In genomic region chr2:63878477-63878876, GRCm38 (mm10) we compare ENCODE assay signal across 19 mouse cellular contexts.
A peak's percentile ranks its signal among the peaks of the same experiment; 100 is the strongest.
DNase-seq lines count a peak whose midpoint lies in the region; ATAC-seq and TF ChIP-seq lines count a peak whose summit lies in the region.
"Had no signal": no experiment of that assay in that cellular context is flagged by ENCODE, and none has a peak within 500 bp of the region (broad histone marks: within the 10 kb centered on the region; RNA-seq: fewer than 3 reads in every experiment).

No protein-coding gene starts in this region.

- no peaks in the 10 kb centered on the region for H3K36me3 ChIP-seq in embryonic facial prominence, embryonic 11.5 days (replicated peaks; ENCODE audit: control insufficient read depth, insufficient read depth, low read depth, low read length)
- H3K36me3 ChIP-seq in embryonic facial prominence, embryonic 10.5 days (replicated peaks): no peaks in the 10 kb centered on the region
- H3K36me3 ChIP-seq in heart, embryonic 16.5 days (ENCODE audit: control insufficient read depth, insufficient read depth): no peaks in the 10 kb centered on the region
- H3K36me3 ChIP-seq in heart, adult 2 months (ENCODE audit: control insufficient read depth, insufficient read depth, low read length): no peaks in the 10 kb centered on the region
- H3K36me3 ChIP-seq in lung, embryonic 14.5 days (ENCODE audit: insufficient read depth): no peaks in the 10 kb centered on the region
- H3K36me3 ChIP-seq: forebrain, embryonic 15.5 days; heart, embryonic 10.5 days; hindbrain, embryonic 10.5 days; intestine, embryonic 15.5 days had no signal

- 44% methylated on average over 6 of the region's 6 CpGs for WGBS in embryonic facial prominence, embryonic 11.5 days
- 58% methylated on average over 6 of the region's 6 CpGs for WGBS in embryonic facial prominence, embryonic 10.5 days
- WGBS in heart, embryonic 16.5 days: 29% methylated on average over 6 of the region's 6 CpGs
- WGBS in heart, adult 2 months: 47% methylated on average over 6 of the region's 6 CpGs
- WGBS in lung, embryonic 14.5 days: 53% methylated on average over 6 of the region's 6 CpGs

- H3K9ac ChIP-seq in embryonic facial prominence, embryonic 11.5 days (replicated peaks; ENCODE audit: low read length): no peak overlapping the region
- no peak overlapping the region for H3K9ac ChIP-seq in heart, embryonic 16.5 days (ENCODE audit: low read length)
- H3K9ac ChIP-seq in heart, adult 2 months (ENCODE audit: low read depth, low read length): no peak overlapping the region
- H3K9ac ChIP-seq in lung, embryonic 14.5 days: no peak overlapping the region
- H3K9ac ChIP-seq: forebrain, embryonic 15.5 days; intestine, embryonic 15.5 days had no signal

- H3K27me3 ChIP-seq in embryonic facial prominence, embryonic 11.5 days (ENCODE audit: control insufficient read depth, insufficient read depth, low read length): no peaks in the 10 kb centered on the region
- no peaks in the 10 kb centered on the region for H3K27me3 ChIP-seq in embryonic facial prominence, embryonic 10.5 days (replicated peaks; ENCODE audit: low read depth, poor library complexity, severe bottlenecking)
- no peaks in the 10 kb centered on the region for H3K27me3 ChIP-seq in heart, embryonic 16.5 days (ENCODE audit: control insufficient read depth, insufficient read depth, low read length)
- no peaks in the 10 kb centered on the region for H3K27me3 ChIP-seq in heart, adult 2 months (ENCODE audit: control insufficient read depth, insufficient read depth, low read length)
- no peaks in the 10 kb centered on the region for H3K27me3 ChIP-seq in lung, embryonic 14.5 days (ENCODE audit: insufficient read depth, low read length)
- H3K27me3 ChIP-seq: forebrain, embryonic 15.5 days; intestine, embryonic 15.5 days had no signal

- no peak for TF ChIP-seq POLR2A in heart, adult 2 months (IDR thresholded peaks at IDR 0.05; ENCODE audit: insufficient read depth, low read depth, low read length)

- no peaks in the 10 kb centered on the region for H3K9me3 ChIP-seq in embryonic facial prominence, embryonic 11.5 days (replicated peaks; ENCODE audit: control insufficient read depth, low read length)
- H3K9me3 ChIP-seq in embryonic facial prominence, embryonic 10.5 days: no peaks in the 10 kb centered on the region
- no peaks in the 10 kb centered on the region for H3K9me3 ChIP-seq in heart, embryonic 16.5 days (replicated peaks; ENCODE audit: control insufficient read depth, low read length)
- no peaks in the 10 kb centered on the region for H3K9me3 ChIP-seq in lung, embryonic 14.5 days (ENCODE audit: low read depth, low read length)
- H3K9me3 ChIP-seq: forebrain, embryonic 15.5 days; heart, embryonic 10.5 days; hindbrain, embryonic 10.5 days; intestine, embryonic 15.5 days had no signal

- H3K4me2 ChIP-seq in embryonic facial prominence, embryonic 11.5 days (ENCODE audit: low read depth, low read length): no peak overlapping the region
- H3K4me2 ChIP-seq in heart, embryonic 16.5 days (ENCODE audit: low read depth, low read length): peak overlapping the region; percentile 36; the same call in 1 of the 2 replicates
- no peak overlapping the region for H3K4me2 ChIP-seq in lung, embryonic 14.5 days
- H3K4me2 ChIP-seq: forebrain, embryonic 15.5 days; intestine, embryonic 15.5 days had no signal

- ATAC-seq in embryonic facial prominence, embryonic 11.5 days (replicated peaks; ENCODE audit: insufficient number of reproducible peaks, low FRiP score, low TSS enrichment, low read depth): no peak
- peak; percentile 75 for ATAC-seq in heart, embryonic 16.5 days (replicated peaks; ENCODE audit: extremely low read depth, insufficient read depth, low FRiP score)
- no peak for ATAC-seq in lung, embryonic 14.5 days (ENCODE audit: insufficient read depth)
- ATAC-seq: forebrain, embryonic 15.5 days; intestine, embryonic 15.5 days had no signal

- H3K4me1 ChIP-seq in embryonic facial prominence, embryonic 11.5 days (ENCODE audit: control insufficient read depth, insufficient read depth, low read length): peaks cover 2% of the 10 kb centered on the region
- peaks cover 33% of the 10 kb centered on the region for H3K4me1 ChIP-seq in embryonic facial prominence, embryonic 10.5 days
- H3K4me1 ChIP-seq in heart, embryonic 16.5 days (ENCODE audit: control insufficient read depth, insufficient read depth, low read length): peaks cover 7% of the 10 kb centered on the region
- H3K4me1 ChIP-seq in heart, adult 2 months (ENCODE audit: control insufficient read depth, insufficient read depth, low read length): no peaks in the 10 kb centered on the region
- H3K4me1 ChIP-seq in lung, embryonic 14.5 days (ENCODE audit: insufficient read depth): no peaks in the 10 kb centered on the region
- H3K4me1 ChIP-seq: forebrain, embryonic 15.5 days; hindbrain, embryonic 10.5 days; intestine, embryonic 15.5 days had no signal

- DNase-seq in embryonic facial prominence, embryonic 11.5 days (ENCODE audit: low spot score): peak; percentile 65
- DNase-seq in embryonic facial prominence, embryonic 10.5 days (ENCODE audit: low spot score): no peak
- no peak for DNase-seq in heart, adult 2 months
- peak; percentile 30 for DNase-seq in lung, embryonic 14.5 days
- no peak for DNase-seq in lung, postnatal 10 days
- peak; percentile 49 for DNase-seq in forelimb bud, embryonic 11.5 days (ENCODE audit: low read depth, low spot score)
- no peak for DNase-seq in kidney, adult 11 months
- DNase-seq: adrenal gland, postnatal 10 days; cerebellum, adult 11 months; cerebellum, adult 8-10 months; cerebellum, postnatal 14 days; gastrocnemius, postnatal 10 days; heart, postnatal 14 days; kidney, adult 2 months had no signal

- no peaks in the 10 kb centered on the region for H3K79me2 ChIP-seq in heart, adult 2 months (replicated peaks; ENCODE audit: control insufficient read depth, insufficient read depth, low read length)

- H3K27ac ChIP-seq in embryonic facial prominence, embryonic 11.5 days (replicated peaks; ENCODE audit: low read depth, low read length): no peak overlapping the region
- no peak overlapping the region for H3K27ac ChIP-seq in embryonic facial prominence, embryonic 10.5 days (replicated peaks)
- H3K27ac ChIP-seq in heart, embryonic 16.5 days (ENCODE audit: low read length): no peak overlapping the region
- H3K27ac ChIP-seq in heart, adult 2 months: no peak overlapping the region
- H3K27ac ChIP-seq in lung, embryonic 14.5 days (ENCODE audit: low read depth): no peak overlapping the region
- H3K27ac ChIP-seq: forebrain, embryonic 15.5 days; heart, embryonic 10.5 days; hindbrain, embryonic 10.5 days; intestine, embryonic 15.5 days had no signal

- TF ChIP-seq EP300 in heart, adult 2 months (IDR thresholded peaks at IDR 0.05; ENCODE audit: insufficient read depth, low read depth, low read length): no peak

- intact Hi-C loops in heart, adult 2 months (cut with DNase I): no loop called here

- no peak for TF ChIP-seq CTCF in heart, adult 2 months (IDR thresholded peaks at IDR 0.05)
- no peak for TF ChIP-seq CTCF in lung, embryonic 14.5 days (IDR thresholded peaks at IDR 0.05; ENCODE audit: low read depth)

- no peak overlapping the region for H3K4me3 ChIP-seq in embryonic facial prominence, embryonic 11.5 days (ENCODE audit: low read depth, low read length)
- no peak overlapping the region for H3K4me3 ChIP-seq in embryonic facial prominence, embryonic 10.5 days
- no peak overlapping the region for H3K4me3 ChIP-seq in heart, embryonic 16.5 days (ENCODE audit: low read length)
- no peak overlapping the region for H3K4me3 ChIP-seq in heart, adult 2 months
- H3K4me3 ChIP-seq in lung, embryonic 14.5 days (ENCODE audit: low read depth, low read length): no peak overlapping the region
- H3K4me3 ChIP-seq: forebrain, embryonic 15.5 days; heart, embryonic 10.5 days; hindbrain, embryonic 10.5 days; intestine, embryonic 15.5 days had no signal

Comparison
In these comparisons a context has a peak if more than half of its experiments do, and no peak if none do; other contexts are left out.
1. DNase-seq: peak in embryonic facial prominence, embryonic 11.5 days (single experiment), lung, embryonic 14.5 days (single experiment) and forelimb bud, embryonic 11.5 days (single experiment); none in embryonic facial prominence, embryonic 10.5 days (single experiment), heart, adult 2 months (0 of 2), lung, postnatal 10 days (single experiment) and kidney, adult 11 months (single experiment).